Comparison of ENCODE assay signal across 12 mouse cellular contexts in genomic region chr6:37064214-37064830, GRCm38 (mm10).
A peak's percentile ranks its signal among the peaks of the same experiment; 100 is the strongest.
DNase-seq lines count a peak whose midpoint lies in the region; ATAC-seq and TF ChIP-seq lines count a peak whose summit lies in the region.
"Had no signal": no experiment of that assay in that cellular context is flagged by ENCODE, and none has a peak within 500 bp of the region (broad histone marks: within the 10 kb centered on the region; RNA-seq: fewer than 3 reads in every experiment).

No protein-coding gene starts in this region.

- H3K36me3 ChIP-seq in hindbrain, embryonic 13.5 days, result 0 out of 2 replicates have a peak, but pooled peaks cover 4% of the 10 kb centered on the region
- peaks cover 5% of the 10 kb centered on the region; the same call in 1 of the 2 replicates for H3K36me3 ChIP-seq in hindbrain, postnatal 0 days (ENCODE audit: insufficient read depth, low read length)
- H3K36me3 ChIP-seq in neural tube, embryonic 13.5 days, result no peaks in the 10 kb centered on the region

- no peak overlapping the region for H3K9ac ChIP-seq in hindbrain, embryonic 13.5 days
- H3K9ac ChIP-seq in hindbrain, postnatal 0 days (replicated peaks; ENCODE audit: low read length), result no peak overlapping the region
- no peak overlapping the region for H3K9ac ChIP-seq in neural tube, embryonic 13.5 days

- DNase-seq in embryo, embryonic 10 days (ENCODE audit: low spot score), result peak; percentile 36
- DNase-seq in embryo, embryonic 9.5 days (ENCODE audit: extremely low spot score), result no peak
- no peak for DNase-seq in hindbrain, postnatal 0 days (ENCODE audit: low spot score)
- DNase-seq in neural tube, embryonic 10.5 days (ENCODE audit: extremely low spot score, low spot score), result no peak
- DNase-seq in thymus, postnatal 0 days (ENCODE audit: low spot score), result no peak
- no peak for DNase-seq in frontal cortex, postnatal 25 days (ENCODE audit: low spot score in 2 of 2)
- DNase-seq: kidney, postnatal 10 days; lung, adult 18-20 months had no signal

- H3K9me3 ChIP-seq in hindbrain, embryonic 13.5 days, result no peaks in the 10 kb centered on the region
- H3K9me3 ChIP-seq in hindbrain, postnatal 0 days (ENCODE audit: low read length), result no peaks in the 10 kb centered on the region
- H3K9me3 ChIP-seq in neural tube, embryonic 13.5 days, result no peaks in the 10 kb centered on the region

- H3K27ac ChIP-seq in hindbrain, embryonic 13.5 days, result 0 out of 2 replicates have a peak overlapping the region, but pooled peaks have one; percentile 1
- no peak overlapping the region for H3K27ac ChIP-seq in hindbrain, postnatal 0 days
- H3K27ac ChIP-seq in neural tube, embryonic 13.5 days (replicated peaks), result peak overlapping the region; percentile 38; the same call in 1 of the 2 replicates
- H3K27ac ChIP-seq: left cerebral cortex, adult 2 months had no signal

- TF ChIP-seq CTCF in hindbrain, postnatal 0 days (IDR thresholded peaks at IDR 0.05; ENCODE audit: low read depth), result no peak

- no peak overlapping the region for H3K4me3 ChIP-seq in hindbrain, embryonic 13.5 days
- no peak overlapping the region for H3K4me3 ChIP-seq in hindbrain, postnatal 0 days (ENCODE audit: low read length)
- H3K4me3 ChIP-seq in neural tube, embryonic 13.5 days, result no peak overlapping the region
- H3K4me3 ChIP-seq: left cerebral cortex, adult 2 months had no signal

- H3K4me2 ChIP-seq in hindbrain, embryonic 13.5 days, result no peak overlapping the region
- H3K4me2 ChIP-seq in hindbrain, postnatal 0 days (ENCODE audit: low read depth, low read length), result no peak overlapping the region
- no peak overlapping the region for H3K4me2 ChIP-seq in neural tube, embryonic 13.5 days

- WGBS in hindbrain, embryonic 13.5 days, result 62% methylated on average over 10 of the region's 10 CpGs
- 54% methylated on average over 10 of the region's 10 CpGs for WGBS in hindbrain, postnatal 0 days
- WGBS in neural tube, embryonic 13.5 days, result 42% methylated on average over 10 of the region's 10 CpGs

- H3K4me1 ChIP-seq in hindbrain, embryonic 13.5 days (replicated peaks), result peaks cover 6% of the 10 kb centered on the region; the same call in 1 of the 2 replicates
- 0 out of 2 replicates have a peak, but pooled peaks cover 2% of the 10 kb centered on the region for H3K4me1 ChIP-seq in hindbrain, postnatal 0 days (ENCODE audit: insufficient read depth, low read length)
- peaks cover 14% of the 10 kb centered on the region for H3K4me1 ChIP-seq in neural tube, embryonic 13.5 days (replicated peaks)

- no peaks in the 10 kb centered on the region for H3K27me3 ChIP-seq in hindbrain, embryonic 13.5 days
- H3K27me3 ChIP-seq in hindbrain, postnatal 0 days (ENCODE audit: insufficient read depth, low read length), result no peaks in the 10 kb centered on the region
- H3K27me3 ChIP-seq in neural tube, embryonic 13.5 days, result no peaks in the 10 kb centered on the region

- no peak for ATAC-seq in hindbrain, embryonic 13.5 days (ENCODE audit: low FRiP score)
- no peak for ATAC-seq in hindbrain, postnatal 0 days
- ATAC-seq in neural tube, embryonic 13.5 days (ENCODE audit: low read depth), result no peak; the same call in 1 of the 2 replicates
- ATAC-seq: forebrain, embryonic 14.5 days had no signal
